Mouse (Mus musculus) bone marrow macrophage, adult 2 months (primary cell): Measurements from ENCODE around the gene C5ar2.

ENCODE experiments used
- CTCF ChIP-seq: IDR thresholded peaks from 2 replicates; pipeline ENCODE4 v1.5.1; 2012; ENCODE audit warnings: low read depth, mild to moderate bottlenecking, low read length, moderate library complexity
- POLR2A ChIP-seq: IDR thresholded peaks from 2 replicates; pipeline ENCODE4 v1.6.1; 2012; ENCODE audit warnings: mild to moderate bottlenecking, low read depth, low read length, borderline replicate concordance

- TF ChIP-seq CTCF = no peak
- TF ChIP-seq POLR2A = 0 out of 2 replicates have a peak, but pooled peaks have one; percentile 31
These were observed 22.2 kb downstream of the C5ar2 start, which contains the start of gene Dhx34 for GRCm38 (mm10) chr7:16221582-16222272.
